Mouse (Mus musculus) layer of hippocampus, postnatal 36 days (tissue): ENCODE measurements at regions not wholly inside any gene's neighbourhood (a gene's known extent, or its start where the extent isn't known, plus 50 kb on each side); places are given as distances from the start of the nearest gene placed in this dataset.

ENCODE experiments used
- DNase-seq, 2 experiments: peaks; one replicate each; pipeline ENCODE4 v3.0.0; 2022

DNA sequence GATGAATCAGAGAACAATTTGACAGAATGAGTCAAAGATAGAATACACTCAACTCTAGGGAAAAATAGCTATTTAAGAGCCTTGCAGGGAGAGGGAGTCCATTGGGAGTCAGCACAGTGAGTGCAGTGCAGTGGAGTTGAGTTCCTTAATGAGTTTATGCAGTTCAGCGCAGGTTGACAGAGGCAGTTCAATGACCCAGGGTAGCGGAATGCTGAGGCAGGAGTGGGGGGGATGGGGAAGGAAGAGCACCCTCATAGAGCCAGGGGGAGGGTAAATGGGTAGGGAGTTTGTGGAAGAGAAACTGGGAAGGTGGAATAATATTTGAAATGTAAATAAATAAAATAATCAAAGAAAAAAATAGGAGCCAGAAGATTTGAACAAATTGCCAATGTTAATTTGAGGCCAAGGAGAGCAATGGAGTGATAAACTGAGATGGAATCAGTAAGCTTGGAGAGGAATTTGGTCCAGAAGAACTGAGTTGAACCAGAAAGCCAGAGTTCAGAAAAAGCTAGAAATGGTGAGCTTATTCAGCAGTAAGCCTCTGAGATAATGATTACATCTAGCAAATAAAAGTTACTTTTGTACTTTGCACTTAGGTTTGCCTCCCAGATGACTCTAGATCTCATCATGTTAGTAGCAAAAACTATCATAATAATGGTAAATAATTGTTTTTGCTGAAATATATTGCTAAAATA, 209.6 kb upstream of the Nrg3 start:
- DNase-seq, result no peak

DNA sequence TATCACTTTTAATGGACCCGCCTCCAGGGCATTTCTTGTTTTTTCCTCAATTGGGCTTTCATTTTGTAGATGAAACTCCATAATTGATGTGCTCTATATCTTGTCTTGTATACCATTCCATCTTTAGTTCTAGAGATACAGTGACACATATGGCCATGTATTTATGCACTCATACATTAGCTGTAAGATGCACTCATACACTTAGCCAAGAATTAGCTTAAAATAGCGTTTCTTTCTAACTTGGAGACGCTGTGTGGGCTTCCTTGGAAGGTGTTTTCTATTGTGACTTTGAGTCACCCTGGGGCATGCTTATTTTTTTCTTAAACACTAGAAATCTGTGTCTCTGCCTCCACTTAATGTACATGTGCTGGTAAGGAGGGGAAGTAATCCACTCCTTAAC, 205.3 kb upstream of the Nrg3 start:
- DNase-seq, result no peak

DNA sequence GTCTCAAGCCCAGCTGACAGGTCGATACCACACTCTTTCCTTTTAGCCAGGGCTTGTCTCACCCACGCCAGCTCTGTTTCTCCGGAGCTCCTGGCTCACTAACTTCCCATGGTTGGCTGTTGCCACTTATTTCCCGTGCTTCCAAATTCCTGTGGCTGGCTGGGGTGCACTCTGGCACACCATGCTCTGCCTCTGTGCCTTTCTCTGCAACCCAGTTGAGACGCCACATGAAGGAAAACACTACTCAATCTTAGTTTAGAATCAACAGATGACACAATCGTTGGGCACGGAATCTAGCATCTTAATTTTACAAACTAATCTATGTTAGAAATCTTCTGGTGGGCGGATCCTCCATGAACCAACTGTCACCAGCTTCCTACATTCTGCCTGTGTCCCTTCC, 204.7 kb upstream of the Nrg3 start:
- DNase-seq, result peak; percentile 9 to 12

DNA sequence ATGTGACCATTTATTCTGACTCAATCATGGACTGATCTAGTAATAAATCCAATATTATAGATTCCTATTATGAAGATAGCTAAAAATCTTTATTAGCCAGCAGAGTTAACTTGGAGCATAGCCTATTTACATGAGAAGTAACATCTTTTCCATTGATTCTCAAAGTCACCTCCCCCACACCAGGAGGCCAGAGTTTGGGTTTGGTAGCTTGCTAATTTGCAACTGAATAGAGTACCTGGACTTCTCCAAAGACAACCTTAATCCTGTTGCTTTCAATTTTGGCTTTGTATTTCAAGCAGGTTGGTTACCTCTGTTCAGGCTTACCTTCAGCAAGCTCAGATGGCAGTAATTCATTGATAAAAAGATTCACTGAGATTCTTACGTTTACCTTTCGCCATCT, 165.9 kb upstream of the Nrg3 start:
- no peak for DNase-seq
